Mouse (Mus musculus) T-helper 2 cell (primary cell): ENCODE measurements around the gene Acad11.

ENCODE experiments used
- in situ Hi-C: fragments of 300-600 bp; cut with MboI, MseI; formaldehyde crosslinking; loops from one replicate; pipeline ENCODE4 v1.15.1; 2025; ENCODE audit warnings: high pct_unique_total_duplicates

Acad11 gene

GRCm38 (mm10) chr9:104146683-104147082 is 83.5 kb downstream of the Acad11 start:
- in situ Hi-C loops: no loop called here

GRCm38 (mm10) chr9:104148969-104149368 is 85.8 kb downstream of the Acad11 start:
- in situ Hi-C loops: no loop called here

GRCm38 (mm10) chr9:104152121-104152520 is 88.9 kb downstream of the Acad11 start:
- in situ Hi-C loops: no loop called here

GRCm38 (mm10) chr9:104155100-104155715 is 92.0 kb downstream of the Acad11 start:
- in situ Hi-C loops: no loop called here

GRCm38 (mm10) chr9:104156506-104156905 is 93.3 kb downstream of the Acad11 start:
- in situ Hi-C loops: no loop called here

- in situ Hi-C loops: no loop called here
These were observed 94.1 kb downstream of the Acad11 start for GRCm38 (mm10) chr9:104157291-104157690.

- in situ Hi-C loops: no loop called here
These were observed 97.9 kb downstream of the Acad11 start for GRCm38 (mm10) chr9:104161117-104161516.

GRCm38 (mm10) chr9:104164194-104164593 is 101.0 kb downstream of the Acad11 start:
- in situ Hi-C loops: no loop called here

- in situ Hi-C loops: no loop called here
These were observed 102.7 kb downstream of the Acad11 start for GRCm38 (mm10) chr9:104165926-104166325.

- in situ Hi-C loops: no loop called here
These were observed 106.8 kb downstream of the Acad11 start for GRCm38 (mm10) chr9:104169986-104170385.

- in situ Hi-C loops: no loop called here
These were observed 108.5 kb downstream of the Acad11 start for GRCm38 (mm10) chr9:104171651-104172050.

GRCm38 (mm10) chr9:104172342-104172741 is 109.2 kb downstream of the Acad11 start:
- in situ Hi-C loops: no loop called here
